Mouse (Mus musculus): ENCODE measurements at regions not wholly inside any gene's neighbourhood (a gene's known extent, or its start where the extent isn't known, plus 50 kb on each side); places are given as distances from the start of the nearest gene placed in this dataset.

GRCm38 (mm10) chr1:76509486-76509885, 963.4 kb downstream of the Slc4a3 start:
- no peak for DNase-seq

- DNase-seq: no peak
These were observed 966.1 kb downstream of the Slc4a3 start for GRCm38 (mm10) chr1:76512156-76512555.

- DNase-seq: no peak
These were observed 967.4 kb downstream of the Slc4a3 start for GRCm38 (mm10) chr1:76513490-76513889.

- no peak for DNase-seq
These were observed 983.5 kb downstream of the Slc4a3 start for GRCm38 (mm10) chr1:76529531-76529930.

GRCm38 (mm10) chr1:76530342-76530741, 984.3 kb downstream of the Slc4a3 start:
- DNase-seq: no peak

GRCm38 (mm10) chr1:76535522-76535956, 979.3 kb downstream of the Epha4 start:
- DNase-seq: peak; percentile 11

GRCm38 (mm10) chr1:76540529-76540928, 974.4 kb downstream of the Epha4 start:
- no peak for DNase-seq

- DNase-seq: peak; percentile 42
These were observed 964.0 kb downstream of the Epha4 start for GRCm38 (mm10) chr1:76550876-76551275.

GRCm38 (mm10) chr1:76559441-76559840, 955.4 kb downstream of the Epha4 start:
- DNase-seq: no peak

- no peak for DNase-seq
These were observed 939.4 kb downstream of the Epha4 start for GRCm38 (mm10) chr1:76575487-76575886.

GRCm38 (mm10) chr1:76585921-76586320, 929.0 kb downstream of the Epha4 start:
- no peak for DNase-seq

- DNase-seq: no peak
These were observed 889.1 kb downstream of the Epha4 start for GRCm38 (mm10) chr1:76625831-76626230.

GRCm38 (mm10) chr1:76629861-76630260, 885.0 kb downstream of the Epha4 start:
- no peak for DNase-seq

GRCm38 (mm10) chr1:76634071-76634470, 880.8 kb downstream of the Epha4 start:
- no peak for DNase-seq

- DNase-seq: no peak
These were observed 877.4 kb downstream of the Epha4 start for GRCm38 (mm10) chr1:76637268-76638009.

- DNase-seq: no peak
These were observed 876.9 kb downstream of the Epha4 start for GRCm38 (mm10) chr1:76638010-76638400.

GRCm38 (mm10) chr1:76641181-76641711, 873.6 kb downstream of the Epha4 start:
- no peak for DNase-seq

GRCm38 (mm10) chr1:76642703-76643102, 872.2 kb downstream of the Epha4 start:
- no peak for DNase-seq

- no peak for DNase-seq
These were observed 870.0 kb downstream of the Epha4 start for GRCm38 (mm10) chr1:76644895-76645294.

GRCm38 (mm10) chr1:76654826-76655225, 860.1 kb downstream of the Epha4 start:
- DNase-seq: no peak

GRCm38 (mm10) chr1:76658228-76658627, 856.7 kb downstream of the Epha4 start:
- DNase-seq: peak; percentile 23

GRCm38 (mm10) chr1:76660146-76660545, 854.7 kb downstream of the Epha4 start:
- DNase-seq: no peak

- no peak for DNase-seq
These were observed 850.5 kb downstream of the Epha4 start for GRCm38 (mm10) chr1:76664381-76664780.

- no peak for DNase-seq
These were observed 838.1 kb downstream of the Epha4 start for GRCm38 (mm10) chr1:76676836-76677235.
